In the genomic region with DNA sequence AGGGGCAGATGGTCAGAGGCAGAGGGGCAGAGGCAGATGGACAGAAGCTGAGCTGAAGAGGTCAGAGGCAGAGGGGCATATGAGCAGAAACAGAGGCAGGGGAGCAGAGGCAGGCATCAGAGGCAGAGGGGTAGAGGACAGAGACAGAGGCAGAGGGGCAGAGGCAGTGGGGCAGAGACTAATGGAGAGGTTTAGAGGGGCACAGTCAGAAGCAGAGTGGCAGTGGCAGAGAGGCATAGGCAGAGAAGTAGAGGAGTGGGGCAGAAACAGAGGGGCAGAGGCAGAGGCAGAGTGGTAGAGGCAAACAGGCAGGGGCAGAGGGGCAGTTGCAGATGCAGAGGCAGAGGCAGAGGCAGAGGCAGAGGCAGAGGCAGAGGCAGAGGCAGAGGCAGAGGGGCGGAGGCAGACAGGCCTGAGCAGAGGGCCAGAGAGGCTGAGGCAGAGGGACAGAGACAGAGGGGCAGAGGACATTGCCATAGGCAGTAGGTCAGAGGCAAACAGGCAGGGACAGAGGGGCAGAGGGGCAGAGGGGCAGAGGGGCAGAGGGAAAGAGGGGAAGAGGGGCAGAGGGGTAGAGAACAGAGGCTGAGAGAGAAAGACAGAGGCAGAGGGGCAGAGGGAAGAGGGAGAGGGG, we compare ENCODE assay signal across 19 mouse cellular contexts. TPM values are rescaled to one million over a fixed set of nuclear protein-coding genes. Genes with fewer than 3 reads are reported as not detected.
DNase-seq lines count a peak whose midpoint lies in the region; ATAC-seq lines count a peak whose summit lies in the region.
"Had no signal": no experiment of that assay in that cellular context is flagged by ENCODE, and none has a peak within 500 bp of the region (broad histone marks: within the 10 kb centered on the region; RNA-seq: fewer than 3 reads in every experiment).

No protein-coding gene starts in this region.

- H3K4me2 ChIP-seq in kidney, embryonic 16.5 days (replicated peaks; ENCODE audit: low read depth, low read length) = no peak overlapping the region
- H3K4me2 ChIP-seq in lung, embryonic 15.5 days = no peak overlapping the region
- H3K4me2 ChIP-seq: forebrain, embryonic 12.5 days; heart, embryonic 11.5 days; heart, embryonic 15.5 days had no signal

- peak; percentile 51; the same call in 1 of the 2 replicates for ATAC-seq in kidney, embryonic 16.5 days (ENCODE audit: low FRiP score, low TSS enrichment)
- ATAC-seq in lung, embryonic 15.5 days (ENCODE audit: borderline replicate concordance, extremely low read depth, low FRiP score, low TSS enrichment) = peak; percentile 55; the same call in 1 of the 2 replicates
- ATAC-seq in erythroblast, adult 5-6 weeks (replicated peaks; ENCODE audit: low FRiP score, poor library complexity, severe bottlenecking) = 0 out of 2 replicates have a peak, but pooled peaks have one; percentile 13

- peak; percentile 74 for DNase-seq in heart, adult 11 months
- DNase-seq in heart, embryonic 10.5 days (ENCODE audit: low spot score) = no peak
- no peak for DNase-seq in kidney, postnatal 25 days
- no peak for DNase-seq in lung, postnatal 4 days
- no peak for DNase-seq in layer of hippocampus, adult 8-10 months (ENCODE audit: low spot score in 2 of 2)
- DNase-seq: adrenal gland, adult 2 months; adrenal gland, postnatal 25 days; cerebellum, adult 18-20 months; cerebellum, adult 9-11 months; cerebellum, postnatal 36 days; gastrocnemius, postnatal 36 days; heart, adult 18-20 months; heart, postnatal 14 days had no signal

- 43% methylated on average over 1 of the region's 1 CpGs for WGBS in heart, embryonic 10.5 days
- 45% methylated on average over 1 of the region's 1 CpGs for WGBS in kidney, embryonic 16.5 days
- 86% methylated on average over 1 of the region's 1 CpGs for WGBS in lung, embryonic 15.5 days

- peaks cover 6% of the 10 kb centered on the region; the same call in 1 of the 2 replicates for H3K36me3 ChIP-seq in heart, embryonic 10.5 days
- no peaks in the 10 kb centered on the region for H3K36me3 ChIP-seq in kidney, embryonic 16.5 days (ENCODE audit: insufficient read depth, low read length)
- H3K36me3 ChIP-seq in lung, embryonic 15.5 days = no peaks in the 10 kb centered on the region
- H3K36me3 ChIP-seq: forebrain, embryonic 12.5 days; heart, embryonic 15.5 days had no signal

- H3K27ac ChIP-seq in heart, embryonic 10.5 days = no peak overlapping the region
- H3K27ac ChIP-seq in kidney, embryonic 16.5 days (ENCODE audit: low read length) = no peak overlapping the region
- H3K27ac ChIP-seq in lung, embryonic 15.5 days = no peak overlapping the region
- H3K27ac ChIP-seq: forebrain, embryonic 12.5 days; heart, embryonic 15.5 days had no signal

- no peaks in the 10 kb centered on the region for H3K9me3 ChIP-seq in heart, embryonic 10.5 days
- no peaks in the 10 kb centered on the region for H3K9me3 ChIP-seq in kidney, embryonic 16.5 days (ENCODE audit: low read length)
- H3K9me3 ChIP-seq in lung, embryonic 15.5 days = no peaks in the 10 kb centered on the region
- H3K9me3 ChIP-seq: forebrain, embryonic 12.5 days; heart, embryonic 15.5 days had no signal

- no peak overlapping the region for H3K4me3 ChIP-seq in heart, embryonic 10.5 days
- H3K4me3 ChIP-seq in kidney, embryonic 16.5 days (ENCODE audit: low read length) = no peak overlapping the region
- no peak overlapping the region for H3K4me3 ChIP-seq in lung, embryonic 15.5 days
- H3K4me3 ChIP-seq: forebrain, embryonic 12.5 days; heart, embryonic 15.5 days had no signal

- H3K27me3 ChIP-seq in heart, embryonic 10.5 days (ENCODE audit: insufficient read depth, poor library complexity, severe bottlenecking) = peaks cover 56% of the 10 kb centered on the region
- H3K27me3 ChIP-seq in kidney, embryonic 16.5 days (ENCODE audit: insufficient read depth, low read length) = peaks cover 26% of the 10 kb centered on the region; the same call in 1 of the 2 replicates
- peaks cover 22% of the 10 kb centered on the region; the same call in 1 of the 2 replicates for H3K27me3 ChIP-seq in lung, embryonic 15.5 days

- H3K4me1 ChIP-seq in heart, embryonic 10.5 days = 0 out of 2 replicates have a peak, but pooled peaks cover 3% of the 10 kb centered on the region
- no peaks in the 10 kb centered on the region for H3K4me1 ChIP-seq in kidney, embryonic 16.5 days (ENCODE audit: insufficient read depth, low read length)
- no peaks in the 10 kb centered on the region for H3K4me1 ChIP-seq in lung, embryonic 15.5 days
- H3K4me1 ChIP-seq: forebrain, embryonic 12.5 days; heart, embryonic 15.5 days had no signal

- H3K9ac ChIP-seq in kidney, embryonic 16.5 days (replicated peaks; ENCODE audit: low read length) = no peak overlapping the region
- no peak overlapping the region for H3K9ac ChIP-seq in lung, embryonic 15.5 days
- H3K9ac ChIP-seq: forebrain, embryonic 12.5 days; heart, embryonic 15.5 days had no signal

RNA-seq across cellular contexts. Expression of a gene that starts 41.3 kb away (rescaled TPM):
- 14.4 and 15.1 TPM in 2 replicates for polyA plus RNA-seq in heart, embryonic 10.5 days (2016; fragmentation: Nextera tagmentation; extraction: Ambion mirVana)
- 20.6 and 21.6 TPM in 2 replicates for polyA plus RNA-seq in kidney, embryonic 16.5 days (2015; fragmentation: Nextera tagmentation; extraction: Ambion mirVana)
- polyA plus RNA-seq in lung, embryonic 15.5 days (2015; fragmentation: Nextera tagmentation; extraction: Ambion mirVana) = 16.4 and 17.1 TPM in 2 replicates
- total RNA-seq in erythroblast, adult 5-6 weeks (2015; ENCODE audit: low replicate concordance) = 280 and 324 TPM in 2 replicates
- total RNA-seq in erythroblast, adult 5-6 weeks (2017; ENCODE audit: low replicate concordance) = 428 and 538 TPM in 2 replicates
- total RNA-seq in layer of hippocampus, adult 8-10 months (2022) = 10 to 100 TPM in 1 of 4 experiments, 1 to 10 TPM in 3; 7.6 to 13.0 (median 8.6) TPM

RNA-seq across cellular contexts. Expression of a gene that starts 41.5 kb away (rescaled TPM):
- polyA plus RNA-seq in heart, embryonic 10.5 days (2016; fragmentation: Nextera tagmentation; extraction: Ambion mirVana) = 43.4 and 48.8 TPM in 2 replicates
- 58.4 and 60.5 TPM in 2 replicates for polyA plus RNA-seq in kidney, embryonic 16.5 days (2015; fragmentation: Nextera tagmentation; extraction: Ambion mirVana)
- 49.9 and 50.0 TPM in 2 replicates for polyA plus RNA-seq in lung, embryonic 15.5 days (2015; fragmentation: Nextera tagmentation; extraction: Ambion mirVana)
- 13.6 and 19.4 TPM in 2 replicates for total RNA-seq in erythroblast, adult 5-6 weeks (2015; ENCODE audit: low replicate concordance)
- total RNA-seq in erythroblast, adult 5-6 weeks (2017; ENCODE audit: low replicate concordance) = 13.2 and 17.1 TPM in 2 replicates
- total RNA-seq in layer of hippocampus, adult 8-10 months (2022) = 10 to 100 TPM; 18.1 to 21.8 (median 18.8) TPM
